Mouse (Mus musculus) brain, embryonic 14.5 days (tissue): ENCODE results near the gene Gm8439.

Experiments used
- CTCF ChIP-seq: fragments of 200-500 bp; IDR thresholded peaks from 2 replicates; pipeline ENCODE4 v1.5.1; 2012; ENCODE audit warnings: inconsistent platforms, mild to moderate bottlenecking, moderate library complexity, borderline replicate concordance; ENCODE audit not compliant: insufficient read depth, insufficient read length; ENCODE audit errors: extremely low read depth
- POLR2A ChIP-seq: fragments of 200-500 bp; IDR thresholded peaks from 2 replicates; pipeline ENCODE4 v1.6.1; 2012; ENCODE audit warnings: mild to moderate bottlenecking, inconsistent platforms, borderline replicate concordance; ENCODE audit not compliant: poor library complexity, insufficient read depth, insufficient read length, severe bottlenecking; ENCODE audit errors: extremely low read depth

DNA sequence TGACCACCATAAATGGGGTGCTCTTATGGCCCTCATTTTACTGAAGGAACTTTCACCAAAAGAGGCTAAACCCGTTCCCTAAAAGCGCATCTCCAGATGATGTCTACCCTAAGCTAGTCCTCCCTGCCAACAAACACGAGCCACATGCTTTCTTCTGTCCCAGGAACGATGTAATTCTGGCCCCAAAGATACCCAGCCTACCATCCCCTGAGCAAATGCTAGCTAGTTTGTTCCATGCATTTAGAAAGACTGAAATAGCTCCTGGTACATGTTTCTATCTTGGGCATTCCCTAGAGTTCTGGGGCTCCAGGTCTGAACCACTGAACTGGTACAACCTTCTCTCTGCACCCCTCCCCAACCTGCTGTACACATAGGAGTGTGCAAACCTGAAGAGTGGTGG lies 2.4 kb downstream of the Gm8439 start:
- no peak for TF ChIP-seq CTCF
- no peak for TF ChIP-seq POLR2A
